8 mouse cellular contexts compared by ENCODE assay signal in genomic region chr9:61702280-61702966, GRCm38 (mm10).
DNase-seq lines count a peak whose midpoint lies in the region; ATAC-seq lines count a peak whose summit lies in the region.

No protein-coding gene starts in this region.

- 52% methylated on average over 22 of the region's 22 CpGs for WGBS in embryonic facial prominence, embryonic 12.5 days
- 80% methylated on average over 22 of the region's 22 CpGs for WGBS in hindbrain, embryonic 11.5 days

- DNase-seq in layer of hippocampus, adult 11-12 months (ENCODE audit: low spot score): peak; percentile 44
- DNase-seq in layer of hippocampus, postnatal 10 days (ENCODE audit: low spot score in 2 of 2): no peak
- DNase-seq in lung, postnatal 14 days: peak; percentile 25
- DNase-seq in thymus, postnatal 14 days: peak; percentile 65
- no peak for DNase-seq in hindbrain, embryonic 11.5 days (ENCODE audit: low spot score)
- no peak for DNase-seq in retina, embryonic 14.5 days (ENCODE audit: low spot score)

- H3K4me3 ChIP-seq in embryonic facial prominence, embryonic 12.5 days: no peak overlapping the region
- no peak overlapping the region for H3K4me3 ChIP-seq in hindbrain, embryonic 11.5 days (ENCODE audit: low read depth, low read length)

- no peak overlapping the region; the same call in 1 of the 2 replicates for H3K4me2 ChIP-seq in embryonic facial prominence, embryonic 12.5 days (replicated peaks)
- H3K4me2 ChIP-seq in hindbrain, embryonic 11.5 days (replicated peaks; ENCODE audit: low read depth, low read length): no peak overlapping the region

- ATAC-seq in embryonic facial prominence, embryonic 12.5 days (ENCODE audit: insufficient number of reproducible peaks, insufficient read depth, low FRiP score, low TSS enrichment): no peak
- ATAC-seq in hindbrain, embryonic 11.5 days (ENCODE audit: low FRiP score): no peak
- no peak for ATAC-seq in frontal cortex, adult (ENCODE audit: low TSS enrichment)

- H3K27ac ChIP-seq in embryonic facial prominence, embryonic 12.5 days: peak overlapping the region; percentile 60; the same call in 1 of the 2 replicates
- no peak overlapping the region for H3K27ac ChIP-seq in hindbrain, embryonic 11.5 days (ENCODE audit: low read depth, low read length)

- H3K4me1 ChIP-seq in embryonic facial prominence, embryonic 12.5 days: peaks cover 45% of the 10 kb centered on the region
- no peaks in the 10 kb centered on the region for H3K4me1 ChIP-seq in hindbrain, embryonic 11.5 days (replicated peaks; ENCODE audit: control insufficient read depth, insufficient read depth, low read length)

- H3K9ac ChIP-seq in embryonic facial prominence, embryonic 12.5 days: no peak overlapping the region
- no peak overlapping the region for H3K9ac ChIP-seq in hindbrain, embryonic 11.5 days (ENCODE audit: low read depth, low read length)

- H3K9me3 ChIP-seq in embryonic facial prominence, embryonic 12.5 days: no peaks in the 10 kb centered on the region
- no peaks in the 10 kb centered on the region for H3K9me3 ChIP-seq in hindbrain, embryonic 11.5 days (ENCODE audit: control insufficient read depth, low read length)

- H3K27me3 ChIP-seq in embryonic facial prominence, embryonic 12.5 days: peaks cover 2% of the 10 kb centered on the region; the same call in 1 of the 2 replicates
- H3K27me3 ChIP-seq in hindbrain, embryonic 11.5 days (ENCODE audit: control insufficient read depth, insufficient read depth, low read length): no peaks in the 10 kb centered on the region

- H3K36me3 ChIP-seq in embryonic facial prominence, embryonic 12.5 days: no peaks in the 10 kb centered on the region
- H3K36me3 ChIP-seq in hindbrain, embryonic 11.5 days (ENCODE audit: control insufficient read depth, insufficient read depth, low read length): no peaks in the 10 kb centered on the region

Comparison
In these comparisons a context has a peak if more than half of its experiments do, and no peak if none do; other contexts are left out.
1. DNase-seq: peak in layer of hippocampus, adult 11-12 months (single experiment), lung, postnatal 14 days (single experiment) and thymus, postnatal 14 days (single experiment); none in layer of hippocampus, postnatal 10 days (0 of 2), hindbrain, embryonic 11.5 days (single experiment) and retina, embryonic 14.5 days (single experiment).